Mouse (Mus musculus) ZHBTc4 (cell line): ENCODE results near the gene Cdc14b.
A peak's percentile ranks its signal among the peaks of the same experiment; 100 is the strongest.

ENCODE experiments used
- DNase-seq: peaks from one replicate; pipeline ENCODE4 v3.0.0-alpha.2; 2011; ENCODE audit warnings: low read depth, low spot score

Gene Cdc14b

DNA sequence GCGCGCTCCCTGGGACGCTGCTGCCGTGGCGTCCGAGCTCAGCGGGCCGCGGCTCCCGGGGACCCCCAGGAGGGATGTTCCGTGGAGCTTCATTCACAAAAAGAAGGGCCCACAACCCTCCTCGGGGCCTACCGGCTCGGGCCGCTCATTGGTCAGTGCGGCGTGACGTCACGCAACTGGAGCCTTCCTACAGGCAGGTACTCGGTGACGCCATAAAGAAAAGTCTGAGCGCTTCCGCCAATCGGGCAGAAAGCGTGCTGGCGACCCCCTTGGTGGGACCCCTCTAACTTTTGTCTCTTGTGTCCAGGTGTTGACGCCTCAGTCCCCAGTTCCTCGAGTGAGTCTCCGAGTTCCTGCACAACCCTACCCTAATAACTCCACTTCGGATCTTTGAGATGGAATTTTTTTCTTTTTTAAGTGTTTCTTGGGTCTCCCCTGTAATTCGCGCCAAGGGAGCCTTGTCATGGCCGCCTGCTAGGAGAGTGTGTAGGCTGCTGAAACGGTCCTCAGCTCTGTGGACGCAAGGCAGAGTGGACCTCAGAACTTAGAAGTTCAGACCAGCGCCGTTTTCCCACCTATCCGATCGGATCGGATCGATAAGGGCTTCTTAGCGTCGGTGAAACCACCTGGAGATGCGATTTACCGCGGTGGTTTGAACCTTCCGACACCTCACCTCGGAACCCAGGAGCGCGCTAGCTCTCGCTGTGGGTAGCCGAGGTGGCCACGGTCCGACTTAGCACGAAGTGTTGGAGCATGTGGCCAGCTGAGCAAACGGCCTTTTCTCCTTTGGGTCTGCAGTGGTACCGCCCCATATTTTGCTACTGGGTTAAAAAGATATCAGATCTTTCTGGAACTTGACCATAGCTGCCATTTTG lies at the start of gene Cdc14b:
Gene Cdc14b, minus strand, starts transcription at position 412 of the 875 bp plus-strand sequence.
- peak; percentile 94 for DNase-seq

DNA sequence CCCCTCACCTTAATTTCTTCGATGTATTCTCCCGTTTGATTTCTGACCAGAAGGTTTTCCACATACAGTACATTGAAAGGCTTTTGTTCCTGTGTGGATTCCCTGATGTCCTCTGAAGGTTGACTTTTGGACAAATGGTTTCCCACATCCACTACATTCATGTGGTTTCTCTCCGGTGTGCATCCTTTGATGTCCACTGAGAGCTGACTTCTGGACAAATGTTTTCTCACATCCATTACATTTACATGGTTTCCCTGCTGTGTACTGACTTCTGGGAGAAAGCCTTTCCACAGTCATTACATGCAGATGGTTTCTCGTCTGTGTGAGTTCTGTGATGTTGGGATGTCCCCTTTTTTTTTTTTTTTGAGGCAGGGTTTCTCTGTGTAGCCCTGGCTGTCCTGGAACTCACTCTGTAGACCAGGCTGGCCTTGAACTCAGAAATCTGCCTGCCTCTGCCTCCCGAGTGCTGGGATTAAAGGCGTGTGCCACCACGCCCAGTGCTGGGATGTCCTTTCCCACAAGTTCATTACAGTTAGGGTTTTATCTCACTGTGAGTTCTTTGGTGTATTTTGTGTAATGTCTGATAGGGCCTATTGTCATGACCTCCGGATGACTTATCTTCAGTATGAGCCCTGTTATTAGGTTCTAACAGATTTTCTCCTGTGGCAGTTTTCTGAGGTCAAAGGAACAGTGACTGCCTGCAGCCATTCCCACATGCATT lies 47.6 kb upstream of the Cdc14b start:
- DNase-seq = peak; percentile 84

DNA sequence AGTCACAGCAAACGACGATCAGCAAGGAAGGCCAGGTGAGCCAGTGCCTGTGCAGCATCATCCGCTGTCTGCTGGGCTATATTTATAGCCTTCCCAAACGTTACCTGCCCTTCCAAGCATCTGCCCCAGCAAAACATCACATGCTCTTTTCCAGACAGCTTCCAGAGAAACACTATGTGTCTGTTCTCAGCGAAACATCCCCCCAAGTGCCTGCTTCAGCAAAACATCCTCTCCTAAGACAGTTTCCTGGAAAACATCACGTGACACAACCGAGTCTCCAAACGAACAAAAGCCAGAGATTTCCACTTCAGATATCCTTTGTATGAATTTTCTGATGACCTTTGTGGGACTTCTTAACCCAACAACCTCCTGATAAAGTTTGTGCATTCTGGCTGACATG lies 45.2 kb upstream of the Cdc14b start:
- peak; percentile 22 for DNase-seq

DNA sequence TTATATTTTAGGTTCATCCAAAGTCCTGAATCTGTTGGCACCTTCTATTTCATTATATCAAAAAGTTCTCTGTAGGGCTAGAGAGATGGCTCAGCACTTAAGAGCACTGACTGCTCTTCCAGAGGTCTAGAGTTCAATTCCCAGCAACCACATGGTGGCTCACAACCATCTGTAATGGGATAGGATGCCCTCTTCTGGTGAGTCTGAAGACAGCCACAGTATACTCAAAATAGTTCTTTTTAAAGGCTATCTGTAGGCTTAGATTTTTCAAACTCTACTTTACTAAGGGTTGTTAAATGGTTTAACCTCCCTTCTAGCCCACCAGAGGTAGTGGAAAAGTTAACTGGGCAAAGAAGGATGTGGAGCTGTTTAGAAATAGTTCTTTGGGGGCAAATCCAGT lies 44.7 kb upstream of the Cdc14b start:
- DNase-seq = no peak

DNA sequence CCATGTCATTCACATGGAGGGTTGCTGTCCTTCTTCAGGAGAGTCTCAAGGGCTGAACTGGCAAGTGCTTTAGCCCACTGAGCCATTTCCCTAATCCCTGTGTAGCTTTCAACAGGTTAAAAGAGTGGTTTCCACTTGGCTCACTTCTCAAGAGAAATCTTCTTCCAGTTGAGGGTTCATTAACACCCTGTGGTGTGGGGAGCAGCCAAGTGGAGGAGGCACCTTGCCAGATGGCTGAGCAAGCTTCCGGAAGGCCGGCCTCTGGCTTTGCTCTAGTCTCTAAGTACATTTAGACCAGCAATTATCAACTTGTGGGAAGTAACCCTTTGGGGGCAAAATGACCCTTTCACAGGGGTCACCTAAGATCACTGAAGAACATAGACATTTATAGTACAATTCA lies 43.3 kb upstream of the Cdc14b start:
- DNase-seq = no peak

DNA sequence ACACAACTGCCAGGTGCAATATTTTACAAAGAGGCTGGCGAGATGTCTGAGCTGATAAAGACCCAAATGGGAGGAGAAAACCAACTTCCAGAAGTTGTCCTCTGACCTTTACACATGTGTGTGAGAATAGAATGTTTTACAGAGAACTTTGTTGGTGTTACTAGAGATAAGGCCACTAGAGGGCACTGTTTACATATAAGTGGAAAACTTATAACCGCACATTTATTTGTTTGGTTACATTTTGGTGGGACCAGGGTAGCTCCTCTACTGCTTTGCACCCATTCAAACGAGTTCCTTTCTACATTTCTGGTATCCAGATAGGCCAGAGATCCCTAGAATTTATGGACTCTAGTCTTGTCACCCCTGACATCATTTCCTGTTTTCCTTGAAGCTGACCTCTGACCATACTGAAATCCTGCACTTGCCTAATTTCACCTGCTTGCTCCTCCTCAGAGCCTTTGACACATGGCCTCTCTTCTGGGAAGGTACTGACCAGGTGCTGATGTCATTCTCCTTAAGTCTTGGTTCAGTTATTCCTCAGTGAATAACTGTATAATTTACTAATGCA lies 40.5 kb upstream of the Cdc14b start:
- peak; percentile 76 for DNase-seq

DNA sequence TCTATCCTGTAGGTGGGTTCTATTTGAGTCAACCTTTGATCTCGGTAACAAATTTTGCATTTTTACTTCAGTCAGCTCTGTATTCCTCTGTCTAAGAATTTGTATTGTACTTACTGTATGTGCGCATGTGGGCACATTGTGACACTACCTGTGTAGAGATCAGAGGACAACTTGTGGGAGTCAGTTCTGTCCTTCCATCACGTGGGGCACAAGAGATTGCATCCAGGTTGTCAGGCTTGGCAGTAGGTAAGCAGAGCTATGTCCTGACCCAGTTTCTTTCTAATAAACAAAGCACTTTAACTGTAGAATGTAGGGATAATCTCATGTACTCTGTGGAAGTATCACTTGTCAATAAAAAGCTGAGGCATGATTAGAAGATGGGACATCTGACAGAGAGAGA lies 39.0 kb upstream of the Cdc14b start:
- DNase-seq = no peak

DNA sequence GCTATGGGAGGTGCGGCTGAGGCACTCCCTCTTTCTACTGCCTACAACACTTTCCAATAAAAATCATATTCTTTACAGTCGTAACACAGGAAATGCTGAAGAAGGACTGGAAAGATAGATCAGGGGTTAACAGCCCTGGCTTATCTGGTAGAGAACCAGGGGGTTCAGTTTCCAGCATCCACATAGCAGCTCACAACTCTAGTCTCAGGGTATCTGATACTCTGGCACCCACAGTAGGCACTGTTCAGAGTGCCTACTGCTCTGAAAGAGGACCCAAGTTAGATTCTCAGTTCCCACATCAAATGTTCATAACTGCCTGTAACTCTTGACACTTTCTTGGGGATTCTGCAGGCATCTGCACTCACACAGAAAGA lies 37.8 kb upstream of the Cdc14b start:
- no peak for DNase-seq

DNA sequence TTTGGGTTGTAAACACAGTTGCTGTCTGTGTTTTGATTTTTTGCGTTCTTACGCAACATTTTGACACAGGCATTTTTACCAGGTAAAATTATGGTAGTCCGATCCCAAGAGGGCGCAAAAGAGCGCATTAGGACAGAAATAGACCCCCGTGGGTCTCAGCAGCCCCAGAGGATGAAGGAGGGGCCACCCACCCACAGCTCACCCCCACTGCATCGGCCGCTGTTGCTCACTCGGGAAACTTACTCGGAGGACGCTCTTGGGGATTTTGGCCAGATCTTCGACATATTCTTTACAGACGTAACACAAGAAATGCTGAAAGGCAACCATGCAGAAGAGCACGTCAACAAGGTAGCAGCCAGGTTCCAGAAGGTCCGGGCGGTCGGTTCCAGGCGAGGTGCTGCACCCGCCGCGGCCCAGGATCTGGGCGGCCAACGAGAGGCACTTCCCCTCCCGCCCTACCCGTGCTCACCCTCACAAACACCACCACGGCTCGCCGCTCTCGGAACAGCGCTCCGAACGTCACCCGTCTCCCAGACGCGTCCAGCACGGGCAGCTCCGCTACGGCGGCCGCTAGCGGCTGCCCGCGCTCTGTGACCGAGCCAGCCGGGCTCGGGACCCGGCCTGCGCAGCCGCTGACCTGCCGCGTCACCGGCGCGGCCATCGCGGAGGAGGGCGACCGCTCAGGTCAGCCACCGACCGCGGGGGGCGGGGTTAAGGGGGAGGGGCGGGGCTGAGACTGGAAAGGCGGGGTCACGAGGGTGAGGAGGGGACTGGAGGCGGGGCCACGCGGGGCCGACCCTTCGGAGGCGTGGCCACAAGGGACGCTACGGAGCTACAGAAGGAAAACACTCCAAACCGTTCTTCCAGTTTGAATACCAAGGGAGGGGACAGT lies 37.2 kb upstream of the Cdc14b start, which contains the start of gene Aaed1:
Gene Aaed1, minus strand, starts transcription at position 687 of the 892 bp plus-strand sequence.
- peak; percentile 89 for DNase-seq

DNA sequence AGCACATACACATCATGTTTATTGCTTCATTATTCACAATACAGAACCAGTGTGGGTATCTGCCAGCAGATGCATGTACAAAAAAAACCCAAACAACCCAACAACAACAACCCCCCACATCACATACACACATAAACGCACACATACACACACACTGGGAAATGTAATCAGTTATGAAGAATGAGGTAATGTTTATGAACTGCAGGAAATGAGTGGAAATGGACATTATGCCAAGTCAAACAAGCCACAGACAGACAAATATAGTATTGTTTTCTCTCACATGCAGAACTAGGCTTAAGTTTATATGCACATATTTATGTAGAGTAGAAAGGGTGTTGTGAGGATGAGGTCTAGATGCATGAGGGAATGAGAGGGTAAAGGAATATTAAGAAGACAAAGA lies 36.2 kb upstream of the Cdc14b start:
- DNase-seq = no peak

DNA sequence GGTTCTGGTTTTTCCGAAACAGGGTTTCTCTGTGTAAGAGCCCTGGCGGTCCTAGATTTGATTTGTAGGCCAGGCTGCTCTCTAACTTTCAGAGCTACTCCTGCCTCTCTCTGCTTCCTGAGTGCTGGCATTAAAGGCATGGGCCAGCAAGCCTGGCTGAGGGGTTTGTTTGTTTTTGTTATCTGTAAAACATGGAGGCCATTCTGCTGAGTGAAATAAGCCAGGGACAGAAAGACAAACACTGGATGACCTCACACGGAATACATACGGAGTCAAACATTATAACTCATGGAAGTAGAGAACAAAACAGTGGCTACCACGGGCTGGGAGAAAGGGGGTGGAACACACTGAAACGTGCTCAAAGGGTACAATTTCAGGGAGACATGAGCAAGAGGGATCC lies 35.5 kb upstream of the Cdc14b start:
- no peak for DNase-seq

DNA sequence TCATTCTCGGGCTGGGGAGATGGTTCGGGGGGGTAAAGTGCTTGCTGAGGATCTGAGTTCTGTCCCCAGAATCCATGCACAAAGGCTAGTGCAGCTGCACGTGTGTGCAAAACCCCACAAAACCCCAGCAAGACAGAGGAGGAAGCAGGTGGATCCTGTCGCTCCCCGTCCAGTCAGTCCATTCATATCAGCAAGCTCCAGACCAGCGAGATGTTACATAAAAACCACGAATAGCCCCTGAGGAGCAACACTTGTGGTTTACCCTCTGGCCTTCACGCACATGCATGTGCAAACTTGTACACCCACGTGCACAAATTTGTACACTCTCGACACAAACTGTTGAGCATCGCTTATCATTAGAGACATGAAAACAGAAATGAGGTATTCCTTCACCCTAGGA lies 34.8 kb upstream of the Cdc14b start:
- DNase-seq = no peak

DNA sequence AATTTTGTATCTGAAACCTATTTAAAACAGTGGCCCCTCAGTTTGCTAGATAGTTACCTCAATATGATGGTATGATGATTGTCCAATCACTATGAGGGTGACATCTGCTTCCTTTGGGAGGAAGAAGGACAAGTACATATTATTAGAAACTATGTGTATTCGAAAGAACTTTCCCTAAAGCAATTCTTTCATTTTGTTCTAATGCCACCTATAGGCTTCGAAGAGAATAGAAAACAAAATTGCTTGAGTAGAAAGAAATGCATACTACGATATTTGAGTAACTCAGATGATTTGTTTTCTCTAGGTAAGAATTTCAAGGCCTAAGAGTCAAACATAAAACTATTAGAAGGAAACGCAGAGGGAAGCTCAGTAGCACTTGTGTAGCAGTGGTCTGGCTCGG lies 33.9 kb upstream of the Cdc14b start:
- DNase-seq = no peak

DNA sequence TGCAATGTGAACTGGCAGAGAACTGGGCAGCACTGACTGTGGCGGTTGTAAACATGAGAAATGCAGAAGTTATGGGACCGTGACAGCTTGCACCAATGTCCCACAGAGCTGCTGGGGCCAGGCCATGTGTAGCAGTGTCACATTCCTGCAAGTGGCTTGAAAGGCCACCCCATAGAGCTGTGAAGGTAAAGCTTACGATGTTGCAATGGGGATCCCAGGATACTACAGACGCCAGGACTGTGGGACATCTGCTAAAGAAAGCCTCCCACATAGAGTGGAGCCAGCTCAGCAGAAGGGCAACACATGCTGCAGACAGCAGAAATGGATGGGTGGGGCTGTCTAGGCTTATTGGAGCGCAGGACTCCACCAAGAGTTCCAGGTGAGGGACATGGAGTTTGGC lies 32.4 kb upstream of the Cdc14b start:
- DNase-seq = no peak

DNA sequence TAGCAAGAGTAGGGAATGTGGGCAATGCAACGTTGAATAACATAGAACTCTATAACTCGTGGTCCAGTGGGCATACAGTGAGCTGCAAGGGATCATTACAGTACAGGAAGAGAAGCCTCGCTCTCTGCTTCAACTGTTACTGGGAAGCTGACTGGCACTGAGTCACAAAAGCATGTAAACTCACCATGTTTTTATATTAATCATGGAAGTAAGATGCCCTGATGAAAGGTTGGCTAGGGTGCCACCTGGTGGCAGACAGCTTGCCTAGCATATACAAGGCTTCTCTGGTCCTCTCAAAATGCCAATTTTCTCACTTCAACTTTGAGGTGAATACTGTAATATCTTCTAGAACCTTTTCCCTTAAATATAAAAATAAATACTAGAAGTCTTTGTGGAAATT lies 31.0 kb upstream of the Cdc14b start:
- peak; percentile 75 for DNase-seq

DNA sequence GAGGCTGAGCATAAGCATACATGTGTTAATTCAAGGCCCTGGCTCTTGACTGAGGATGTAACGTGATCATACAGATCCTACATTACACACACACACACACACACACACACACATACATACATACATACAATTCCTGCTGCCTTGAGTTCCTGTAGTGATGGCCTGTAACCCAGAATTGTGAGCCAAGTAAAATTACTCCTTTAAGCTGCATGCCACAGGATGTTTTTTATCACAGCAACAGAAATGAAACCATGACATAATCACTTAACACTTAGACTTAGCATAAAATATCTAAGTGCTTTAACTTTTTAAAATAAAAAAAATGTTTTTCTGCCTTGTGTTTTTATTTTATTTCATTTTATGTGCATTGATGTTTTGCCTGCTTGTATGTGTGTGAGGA lies 24.0 kb upstream of the Cdc14b start:
- DNase-seq = no peak

DNA sequence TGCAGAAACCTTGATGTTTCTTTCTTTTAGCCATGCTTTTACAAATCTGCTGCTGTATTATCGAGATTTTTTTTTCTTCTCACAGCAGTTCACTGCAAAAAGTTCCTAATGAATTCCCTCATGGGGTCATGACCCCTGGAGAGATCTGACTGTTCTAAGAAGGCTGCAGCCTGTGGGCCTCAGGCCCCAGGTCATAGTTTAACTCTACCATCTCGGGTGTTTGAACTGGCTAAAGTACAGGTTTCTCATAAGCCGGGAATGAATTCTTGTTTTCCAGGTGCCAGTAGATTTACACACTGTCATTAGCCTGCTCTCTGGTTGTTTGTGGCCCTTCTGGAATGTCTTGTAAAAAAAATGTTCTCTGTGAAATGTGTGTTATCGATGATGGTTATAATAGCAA lies 11.7 kb upstream of the Cdc14b start:
- DNase-seq = no peak

DNA sequence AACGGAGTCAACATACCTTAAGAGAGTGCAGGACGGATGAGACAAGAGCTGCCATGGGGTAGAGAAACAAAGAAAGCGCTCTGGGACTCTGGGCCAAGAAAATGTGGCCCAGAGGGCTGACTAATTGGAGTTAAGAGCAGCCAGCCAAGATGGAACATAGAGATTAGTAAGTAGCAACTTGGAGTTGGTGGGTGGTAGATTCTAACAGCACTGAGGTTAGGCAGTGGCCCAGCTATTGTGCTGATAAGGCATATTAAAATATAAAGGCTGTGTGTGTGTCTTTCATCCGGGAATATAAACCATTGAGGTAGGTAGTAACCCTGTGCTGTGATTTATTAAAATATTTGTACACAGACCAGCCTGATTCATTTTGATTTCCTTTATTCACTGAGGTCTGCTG lies 11.2 kb upstream of the Cdc14b start:
- no peak for DNase-seq

DNA sequence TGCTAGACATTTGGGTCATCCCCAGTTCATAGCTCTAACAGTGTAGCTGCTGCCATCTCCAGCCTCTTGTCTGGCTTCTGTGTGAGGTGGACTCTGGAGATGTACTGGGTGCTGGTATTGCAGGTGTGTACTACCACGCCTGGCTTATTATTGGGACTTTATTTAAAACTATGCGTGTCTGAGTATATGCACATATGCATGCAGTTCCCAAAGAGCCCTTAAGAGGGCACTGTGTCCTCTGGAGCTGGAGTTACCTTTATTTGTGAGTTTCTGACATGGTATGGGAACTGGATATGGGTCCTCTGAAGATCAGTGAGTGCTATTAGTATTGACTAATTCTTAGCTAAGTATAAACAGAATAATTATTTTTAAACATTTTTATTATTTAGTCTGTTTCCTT lies 9.6 kb upstream of the Cdc14b start:
- DNase-seq = peak; percentile 64

DNA sequence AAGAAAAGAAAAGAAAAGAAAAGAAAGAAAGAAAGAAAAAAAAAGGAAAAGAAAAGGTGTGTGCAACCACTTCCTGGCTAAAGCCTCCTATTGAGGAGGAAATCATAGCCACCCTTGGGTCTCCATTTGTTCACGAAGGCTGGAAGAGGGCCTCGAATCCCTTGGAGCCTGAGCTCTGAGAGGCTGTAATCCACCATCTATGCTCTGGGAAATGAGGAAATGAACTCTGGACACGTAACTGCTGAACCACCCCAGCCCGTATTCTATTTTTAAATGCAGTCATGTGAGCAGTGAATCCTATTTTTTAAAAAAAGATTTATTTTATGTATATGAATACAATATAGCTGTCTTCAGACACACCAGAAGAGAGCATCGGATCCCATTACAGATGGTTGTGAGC lies 5.8 kb upstream of the Cdc14b start:
- no peak for DNase-seq

DNA sequence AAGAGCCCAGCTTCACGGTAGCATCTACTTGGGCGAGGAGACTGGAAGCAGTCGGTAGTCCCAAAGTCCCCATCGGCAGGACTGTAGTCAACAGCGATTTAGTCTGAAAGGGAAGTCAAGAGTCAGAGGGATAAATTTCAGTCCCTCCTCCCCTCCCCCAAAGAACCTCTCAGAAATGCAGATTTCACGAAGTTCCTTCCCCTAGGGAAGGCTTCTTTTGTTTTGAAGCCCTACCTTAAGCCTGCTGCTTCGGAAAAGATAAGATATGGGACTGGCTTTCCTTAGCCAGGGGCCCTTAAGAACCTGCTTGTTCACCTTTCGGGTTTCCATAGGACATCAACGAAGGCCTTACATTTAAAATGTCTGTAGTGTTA lies 651 bp upstream of the Cdc14b start:
- peak; percentile 74 for DNase-seq
